Mouse (Mus musculus) CH12.LX (cell line): ENCODE measurements at regions not wholly inside any gene's neighbourhood (a gene's known extent, or its start where the extent isn't known, plus 50 kb on each side); places are given as distances from the start of the nearest gene placed in this dataset.

Source experiments
- DNase-seq: peaks from one replicate; pipeline ENCODE4 v3.0.0-alpha.2; 2013; ENCODE audit errors: extremely low read depth
- H3K27ac ChIP-seq: 2 replicates; pipeline ENCODE4 v1.5.1; 2012; ENCODE audit warnings: low read depth, mild to moderate bottlenecking, control low read depth, moderate library complexity; ENCODE audit not compliant: insufficient read depth
- H3K27me3 ChIP-seq: replicated peaks from 2 replicates; pipeline ENCODE3; 2012; ENCODE audit warnings: inconsistent platforms
- H3K36me3 ChIP-seq, 2 experiments: replicated peaks in 1 of 2; 2 replicates each; pipeline versions ENCODE3 to v1.6.1; 2012; ENCODE audit warnings: inconsistent platforms in 1 of 2, low read length in 1 of 2, mild to moderate bottlenecking in 1 of 2, mixed read lengths in 1 of 2, moderate library complexity in 1 of 2; ENCODE audit not compliant: control insufficient read depth in 1 of 2, insufficient read depth in 1 of 2
- H3K4me1 ChIP-seq, 2 experiments: 2 replicates each; pipeline ENCODE4 v1.6.1; 2012; ENCODE audit warnings: inconsistent platforms in 1 of 2, moderate library complexity in 1 of 2; ENCODE audit not compliant: insufficient read depth in 2 of 2, control insufficient read depth in 1 of 2
- H3K4me2 ChIP-seq: 2 replicates; pipeline ENCODE4 v1.6.1; 2012; ENCODE audit warnings: low read depth, mild to moderate bottlenecking, control low read depth; ENCODE audit not compliant: poor library complexity, insufficient read depth, severe bottlenecking
- H3K4me3 ChIP-seq, 3 experiments: fragments of 150-350 bp in 1 of 3; sonication (generic) in 1 of 3; replicated peaks in 1 of 3; 2 replicates each; pipeline versions ENCODE3 to v1.5.1; 2011 to 2012; ENCODE audit warnings: low read depth in 2 of 3, low read length in 2 of 3, mild to moderate bottlenecking in 2 of 3, moderate library complexity in 2 of 3, control low read depth in 1 of 3, improper control_type of control experiment in 1 of 3, inconsistent platforms in 1 of 3, mixed read lengths in 1 of 3; ENCODE audit not compliant: poor library complexity in 1 of 3
- H3K79me2 ChIP-seq: replicated peaks from 2 replicates; pipeline ENCODE4 v1.6.1; 2012; ENCODE audit warnings: mild to moderate bottlenecking, moderate library complexity; ENCODE audit not compliant: control insufficient read depth, poor library complexity, insufficient read depth, severe bottlenecking; ENCODE audit errors: extremely low read depth
- H3K9ac ChIP-seq: 2 replicates; pipeline ENCODE4 v1.6.1; 2012; ENCODE audit warnings: low read depth, mild to moderate bottlenecking, control low read depth, moderate library complexity; ENCODE audit not compliant: insufficient read depth
- H3K9me3 ChIP-seq: replicated peaks from 2 replicates; pipeline ENCODE3; 2012; ENCODE audit warnings: low read length, inconsistent platforms, mixed read lengths
- E2F4 ChIP-seq: IDR thresholded peaks from 2 replicates; pipeline ENCODE4 v1.6.1; 2011; ENCODE audit warnings: low read depth, low read length, improper control_type of control experiment; ENCODE audit not compliant: insufficient replicate concordance
- ELF1 ChIP-seq: IDR thresholded peaks from 2 replicates; pipeline ENCODE4 v1.6.1; 2014; ENCODE audit warnings: low read depth, mild to moderate bottlenecking, inconsistent platforms, low read length, improper control_type of control experiment
- GABPA ChIP-seq: IDR thresholded peaks from 2 replicates; pipeline ENCODE4 v1.6.1; 2012; ENCODE audit warnings: low read depth, low read length, improper control_type of control experiment, inconsistent platforms; ENCODE audit not compliant: insufficient replicate concordance
- JUND ChIP-seq: conservative IDR thresholded peaks from 2 replicates; pipeline ENCODE4 v1.6.1; 2011; ENCODE audit warnings: low read depth, low read length, improper control_type of control experiment
- MXI1 ChIP-seq: IDR thresholded peaks from 2 replicates; pipeline ENCODE4 v1.6.1; 2011; ENCODE audit warnings: mild to moderate bottlenecking, low read depth, low read length, improper control_type of control experiment
- NELFE ChIP-seq: IDR thresholded peaks from 2 replicates; pipeline ENCODE4 v1.6.1; 2011; ENCODE audit warnings: low read depth, low read length, improper control_type of control experiment
- NRF1 ChIP-seq: IDR thresholded peaks from 2 replicates; pipeline ENCODE4 v1.6.1; 2014; ENCODE audit warnings: low read depth, mild to moderate bottlenecking, inconsistent platforms, low read length, improper control_type of control experiment, moderate library complexity
- POLR2A ChIP-seq: IDR thresholded peaks from 2 replicates; pipeline ENCODE4 v1.6.1; 2011; ENCODE audit warnings: low read depth, mild to moderate bottlenecking, improper control_type of control experiment, low read length
- POLR2AphosphoS2 ChIP-seq: IDR thresholded peaks from 2 replicates; pipeline ENCODE4 v1.6.1; 2011; ENCODE audit warnings: low read depth, low read length, improper control_type of control experiment
- RAD21 ChIP-seq: IDR thresholded peaks from 2 replicates; pipeline ENCODE4 v1.6.1; 2011; ENCODE audit warnings: low read depth, mild to moderate bottlenecking, low read length, improper control_type of control experiment, moderate library complexity
- RCOR1 ChIP-seq: conservative IDR thresholded peaks from 2 replicates; pipeline ENCODE4 v1.6.1; 2012; ENCODE audit warnings: low read depth, mild to moderate bottlenecking, inconsistent platforms, low read length, improper control_type of control experiment
- SIN3A ChIP-seq: IDR thresholded peaks from 2 replicates; pipeline ENCODE4 v1.6.1; 2012; ENCODE audit warnings: low read length, improper control_type of control experiment, inconsistent platforms
- SMC3 ChIP-seq: IDR thresholded peaks from 2 replicates; pipeline ENCODE4 v1.6.1; 2011; ENCODE audit warnings: low read depth, low read length, improper control_type of control experiment
- TBP ChIP-seq: conservative IDR thresholded peaks from 2 replicates; pipeline ENCODE4 v1.6.1; 2011; ENCODE audit warnings: low read depth, low read length, improper control_type of control experiment
- UBTF ChIP-seq: IDR thresholded peaks from 2 replicates; pipeline ENCODE4 v1.6.1; 2012; ENCODE audit warnings: low read depth, mild to moderate bottlenecking, inconsistent platforms, low read length, improper control_type of control experiment, moderate library complexity
- USF2 ChIP-seq: conservative IDR thresholded peaks from 2 replicates; pipeline ENCODE4 v1.6.1; 2011; ENCODE audit warnings: low read depth, low read length, improper control_type of control experiment
- ZMIZ1 ChIP-seq: IDR thresholded peaks from 2 replicates; pipeline ENCODE4 v1.6.1; 2012; ENCODE audit warnings: low read depth, mild to moderate bottlenecking, inconsistent platforms, low read length, improper control_type of control experiment
- ZNF384 ChIP-seq: IDR thresholded peaks from 2 replicates; pipeline ENCODE4 v1.6.1; 2012; ENCODE audit warnings: low read depth, low read length, improper control_type of control experiment, inconsistent platforms
- dilution Hi-C: fragments of 300-500 bp; cut with MboI; formaldehyde crosslinking; loops from 2 replicates; pipeline ENCODE4 v1.14.3; 2020; ENCODE audit warnings: low sequenced_read_pairs; ENCODE audit not compliant: extremely low pct_unique_long_range_greater_than_20kb, extremely low pct_ligation_motif_present
- in situ Hi-C: fragments of 300-500 bp; cut with MboI; formaldehyde crosslinking; loops from 3 replicates; pipeline ENCODE4 v1.14.3; 2019; ENCODE audit warnings: low sequenced_read_pairs, low pct_ligation_motif_present, low pct_unique_long_range_greater_than_20kb, mixed read lengths

DNA sequence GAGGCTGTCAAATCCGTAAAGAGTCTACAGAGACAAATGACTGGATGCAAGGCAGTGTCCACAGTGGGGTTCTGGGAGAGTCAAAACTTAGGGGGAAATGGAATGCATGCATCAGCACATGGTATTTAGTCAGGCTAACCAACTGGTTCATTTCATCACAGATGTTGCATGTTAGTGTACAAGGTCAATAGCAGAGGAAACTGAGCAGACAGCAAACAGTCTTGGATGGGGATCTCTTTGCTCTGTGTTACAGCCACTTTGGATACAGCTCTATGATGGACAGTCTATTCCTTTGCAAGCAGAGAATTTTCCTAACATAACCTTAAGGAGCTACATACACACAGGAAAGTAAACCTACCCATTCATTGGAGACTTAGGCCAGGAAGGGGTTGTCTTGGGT is 151.9 kb upstream of the Tmc3 start:
- dilution Hi-C loops (no loop called here), in situ Hi-C loops (no loop called here)

DNA sequence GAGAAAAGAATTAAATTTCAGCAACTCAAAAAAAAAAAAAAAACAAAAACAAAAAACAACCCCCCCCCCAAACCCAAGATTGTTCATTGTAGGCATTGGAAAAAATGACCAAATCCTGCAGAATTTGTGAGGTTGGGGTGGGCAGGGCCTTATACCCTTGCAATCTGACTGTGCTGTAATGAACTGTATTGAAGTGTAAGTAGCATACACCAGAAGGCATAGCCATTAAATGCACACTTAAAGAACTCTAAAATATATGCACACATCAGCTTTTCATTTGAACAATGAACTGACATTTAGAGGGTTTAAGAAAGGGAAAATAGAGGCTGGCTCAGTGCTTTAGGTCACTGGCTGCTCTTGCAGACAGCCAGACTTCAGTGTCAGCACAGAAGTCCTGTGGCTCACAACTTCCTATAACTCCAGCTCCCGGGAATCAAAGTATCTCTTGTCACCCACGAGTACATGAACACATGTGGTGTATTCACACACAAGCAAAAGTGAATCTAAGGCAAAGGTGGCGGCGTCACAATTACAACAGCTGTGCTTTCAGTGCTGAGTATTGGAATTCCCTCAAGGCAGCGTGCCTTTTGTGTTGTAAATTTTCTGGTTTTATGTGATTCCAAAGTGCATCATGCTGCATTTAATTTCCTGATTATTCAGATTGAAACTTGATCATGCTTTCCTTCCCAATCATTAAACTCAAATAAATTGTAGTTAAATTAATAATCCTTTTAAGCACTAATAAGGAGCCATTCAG is 150.6 kb upstream of the Tmc3 start:
- Histone ChIP-seq H3K9ac (no peak overlapping the region), H3K27ac (no peak overlapping the region), H3K79me2 (no peaks in the 10 kb centered on the region), H3K27me3 (no peaks in the 10 kb centered on the region), H3K9me3 (no peaks in the 10 kb centered on the region), H3K4me1 (peaks cover 0 to 12% of the 10 kb centered on the region in 2 experiments; a peak in 2 of 4 replicates), H3K36me3 (no peaks in the 10 kb centered on the region), H3K4me2 (no peak overlapping the region), H3K4me3 (no peak overlapping the region)
- dilution Hi-C loops = no loop called here
- no peak for DNase-seq
- no peak for TF ChIP-seq ZNF384
- in situ Hi-C loops = no loop called here

More for the DNA sequence above, 151.9 kb upstream of the Tmc3 start:
- no peak for TF ChIP-seq ZMIZ1
- no peak for TF ChIP-seq MXI1
- no peak for TF ChIP-seq NRF1
- no peak for TF ChIP-seq USF2
- TF ChIP-seq SIN3A = no peak
- no peak for TF ChIP-seq POLR2AphosphoS2
- TF ChIP-seq JUND = no peak
- TF ChIP-seq TBP = no peak
- TF ChIP-seq RCOR1 = no peak
- no peak for TF ChIP-seq E2F4
- no peak for TF ChIP-seq NELFE
- no peak for TF ChIP-seq GABPA
- TF ChIP-seq ELF1 = no peak
- no peak for TF ChIP-seq RAD21
- no peak for TF ChIP-seq UBTF
- no peak for TF ChIP-seq SMC3
- TF ChIP-seq POLR2A = no peak
- no peaks in the 10 kb centered on the region for H3K36me3 ChIP-seq
- no peak overlapping the region for H3K9ac ChIP-seq
- no peaks in the 10 kb centered on the region for H3K9me3 ChIP-seq
- H3K27ac ChIP-seq = no peak overlapping the region
- no peak overlapping the region for H3K4me3 ChIP-seq
- H3K4me1 ChIP-seq = peaks cover 0 to 2% of the 10 kb centered on the region in 2 experiments; a peak in 1 of 4 replicates
- no peak overlapping the region for H3K4me2 ChIP-seq
- H3K79me2 ChIP-seq = no peaks in the 10 kb centered on the region
- no peak for DNase-seq
- no peaks in the 10 kb centered on the region for H3K27me3 ChIP-seq
